Mouse (Mus musculus) hindbrain, embryonic 10.5 days (tissue): Measurements from ENCODE around the gene Epas1. TPM values are rescaled to one million over a fixed set of nuclear protein-coding genes. Genes with fewer than 3 reads are reported as not detected.

Experiments used
- DNase-seq: peaks from one replicate; pipeline ENCODE4 v3.0.0-alpha.2; 2017; ENCODE audit warnings: low spot score
- H3K27ac ChIP-seq: fragments of 300-500 bp; sonication (generic); 2 replicates; pipeline ENCODE4 v1.5.1; 2016; ENCODE audit warnings: mild to moderate bottlenecking, moderate library complexity
- H3K27me3 ChIP-seq: fragments of 300-500 bp; sonication (generic); 2 replicates; pipeline ENCODE4 v1.6.1; 2016; ENCODE audit warnings: mild to moderate bottlenecking; ENCODE audit not compliant: poor library complexity, insufficient read depth, severe bottlenecking
- H3K36me3 ChIP-seq: fragments of 300-500 bp; sonication (generic); 2 replicates; pipeline ENCODE4 v1.6.1; 2016; ENCODE audit warnings: mild to moderate bottlenecking, moderate library complexity
- H3K4me1 ChIP-seq: fragments of 300-500 bp; sonication (generic); replicated peaks from 2 replicates; pipeline ENCODE4 v1.6.1; 2016; ENCODE audit warnings: mild to moderate bottlenecking
- H3K4me3 ChIP-seq: fragments of 300-500 bp; sonication (generic); 2 replicates; pipeline ENCODE4 v1.5.1; 2016; ENCODE audit warnings: mild to moderate bottlenecking, moderate library complexity
- H3K9me3 ChIP-seq: fragments of 300-500 bp; sonication (generic); 2 replicates; pipeline ENCODE4 v1.6.1; 2016; ENCODE audit warnings: mild to moderate bottlenecking, moderate library complexity
- WGBS: fragments of 180-500 bp; shearing (Covaris S2); methylation state at CpG from one replicate; pipeline ENCODE4 v1.1.7; 2016; 5-methylcytosine and 5-hydroxymethylcytosine counted together
- polyA plus RNA-seq: library from polyadenylated mRNA; unstranded; fragments of >200 nt; fragmentation: Nextera tagmentation; extraction: Ambion mirVana; gene quantifications from 2 replicates; pipeline ENCODE4 v1.2.1, GENCODE M21; 2016

Epas1 gene
- polyA plus RNA-seq, 1 experiment from 2014 or later = 2.9 TPM

- no peak overlapping the region for H3K27ac ChIP-seq
- H3K4me3 ChIP-seq = no peak overlapping the region
- DNase-seq = no peak
- WGBS = 81% methylated on average over 6 of the region's 6 CpGs
- H3K36me3 ChIP-seq = no peaks in the 10 kb centered on the region
- peaks cover 22% of the 10 kb centered on the region for H3K4me1 ChIP-seq
- no peaks in the 10 kb centered on the region for H3K27me3 ChIP-seq
- no peaks in the 10 kb centered on the region for H3K9me3 ChIP-seq
These were observed 27.3 kb downstream of the Epas1 start for GRCm38 (mm10) chr17:86780708-86781318.

GRCm38 (mm10) chr17:86781755-86782400 is 28.4 kb downstream of the Epas1 start:
- Histone ChIP-seq H3K27me3 (no peaks in the 10 kb centered on the region), H3K4me1 (peaks cover 27% of the 10 kb centered on the region), H3K27ac (no peak overlapping the region), H3K4me3 (no peak overlapping the region), H3K36me3 (no peaks in the 10 kb centered on the region), H3K9me3 (no peaks in the 10 kb centered on the region)
- WGBS = 88% methylated on average over 12 of the region's 12 CpGs
- no peak for DNase-seq

- no peaks in the 10 kb centered on the region for H3K27me3 ChIP-seq
- DNase-seq = no peak
- no peaks in the 10 kb centered on the region for H3K9me3 ChIP-seq
- WGBS = 67% methylated on average over 10 of the region's 10 CpGs
- no peak overlapping the region for H3K4me3 ChIP-seq
- peaks cover 40% of the 10 kb centered on the region for H3K4me1 ChIP-seq
- H3K36me3 ChIP-seq = no peaks in the 10 kb centered on the region
- no peak overlapping the region for H3K27ac ChIP-seq
These were observed 31.0 kb downstream of the Epas1 start for GRCm38 (mm10) chr17:86784405-86784977.

- WGBS = 54% methylated on average over 7 of the region's 7 CpGs
- H3K4me3 ChIP-seq = no peak overlapping the region
- H3K36me3 ChIP-seq = no peaks in the 10 kb centered on the region
- H3K27ac ChIP-seq = 0 out of 2 replicates have a peak overlapping the region, but pooled peaks have one; percentile 13
- H3K9me3 ChIP-seq = no peaks in the 10 kb centered on the region
- no peak for DNase-seq
- peaks cover 46% of the 10 kb centered on the region for H3K4me1 ChIP-seq
- no peaks in the 10 kb centered on the region for H3K27me3 ChIP-seq
These were observed 32.1 kb downstream of the Epas1 start for GRCm38 (mm10) chr17:86785612-86786011.

GRCm38 (mm10) chr17:86786496-86786895 is 33.0 kb downstream of the Epas1 start:
- no peak overlapping the region for H3K4me3 ChIP-seq
- DNase-seq = no peak
- H3K4me1 ChIP-seq = peaks cover 46% of the 10 kb centered on the region
- no peak overlapping the region for H3K27ac ChIP-seq
- H3K27me3 ChIP-seq = no peaks in the 10 kb centered on the region
- 86% methylated on average over 7 of the region's 7 CpGs for WGBS
- no peaks in the 10 kb centered on the region for H3K9me3 ChIP-seq
- H3K36me3 ChIP-seq = no peaks in the 10 kb centered on the region

GRCm38 (mm10) chr17:86787805-86788204 is 34.3 kb downstream of the Epas1 start:
- Histone ChIP-seq H3K4me3 (no peak overlapping the region), H3K27me3 (no peaks in the 10 kb centered on the region), H3K4me1 (peaks cover 46% of the 10 kb centered on the region), H3K36me3 (no peaks in the 10 kb centered on the region), H3K9me3 (no peaks in the 10 kb centered on the region), H3K27ac (no peak overlapping the region)
- DNase-seq = no peak
- 82% methylated on average over 7 of the region's 7 CpGs for WGBS

- H3K36me3 ChIP-seq = no peaks in the 10 kb centered on the region
- no peak overlapping the region for H3K27ac ChIP-seq
- no peaks in the 10 kb centered on the region for H3K9me3 ChIP-seq
- no peak overlapping the region for H3K4me3 ChIP-seq
- H3K27me3 ChIP-seq = no peaks in the 10 kb centered on the region
- no peak for DNase-seq
- H3K4me1 ChIP-seq = peaks cover 45% of the 10 kb centered on the region
- 82% methylated on average over 6 of the region's 6 CpGs for WGBS
These were observed 34.8 kb downstream of the Epas1 start for GRCm38 (mm10) chr17:86788316-86788715.

GRCm38 (mm10) chr17:86791925-86792324 is 38.4 kb downstream of the Epas1 start:
- Histone ChIP-seq H3K36me3 (no peaks in the 10 kb centered on the region), H3K4me1 (peaks cover 18% of the 10 kb centered on the region), H3K9me3 (no peaks in the 10 kb centered on the region), H3K27me3 (no peaks in the 10 kb centered on the region), H3K4me3 (no peak overlapping the region), H3K27ac (no peak overlapping the region)
- WGBS = 91% methylated on average over 8 of the region's 8 CpGs
- DNase-seq = no peak

GRCm38 (mm10) chr17:86795773-86796172 is 42.3 kb downstream of the Epas1 start:
- Histone ChIP-seq H3K4me1 (peaks cover 4% of the 10 kb centered on the region; the same call in 1 of the 2 replicates), H3K36me3 (no peaks in the 10 kb centered on the region), H3K9me3 (no peaks in the 10 kb centered on the region), H3K4me3 (no peak overlapping the region), H3K27ac (no peak overlapping the region), H3K27me3 (no peaks in the 10 kb centered on the region)
- WGBS = 88% methylated on average over 5 of the region's 5 CpGs
- DNase-seq = no peak

- no peaks in the 10 kb centered on the region for H3K9me3 ChIP-seq
- H3K27ac ChIP-seq = no peak overlapping the region
- H3K27me3 ChIP-seq = no peaks in the 10 kb centered on the region
- 92% methylated on average over 13 of the region's 13 CpGs for WGBS
- no peak overlapping the region for H3K4me3 ChIP-seq
- H3K4me1 ChIP-seq = peaks cover 12% of the 10 kb centered on the region
- H3K36me3 ChIP-seq = no peaks in the 10 kb centered on the region
- no peak for DNase-seq
These were observed 43.5 kb downstream of the Epas1 start for GRCm38 (mm10) chr17:86797031-86797430.

- Histone ChIP-seq H3K27me3 (no peaks in the 10 kb centered on the region), H3K36me3 (no peaks in the 10 kb centered on the region), H3K9me3 (no peaks in the 10 kb centered on the region), H3K4me1 (peaks cover 19% of the 10 kb centered on the region), H3K4me3 (no peak overlapping the region), H3K27ac (no peak overlapping the region)
- 76% methylated on average over 8 of the region's 8 CpGs for WGBS
- DNase-seq = no peak
These were observed 45.0 kb downstream of the Epas1 start for GRCm38 (mm10) chr17:86798460-86798859.

- Histone ChIP-seq H3K27ac (peak overlapping the region; percentile 35; the same call in 1 of the 2 replicates), H3K4me1 (peaks cover 19% of the 10 kb centered on the region), H3K27me3 (no peaks in the 10 kb centered on the region), H3K4me3 (no peak overlapping the region), H3K9me3 (no peaks in the 10 kb centered on the region), H3K36me3 (no peaks in the 10 kb centered on the region)
- WGBS = 76% methylated on average over 11 of the region's 11 CpGs
- no peak for DNase-seq
These were observed 45.5 kb downstream of the Epas1 start for GRCm38 (mm10) chr17:86798951-86799350.

- Histone ChIP-seq H3K9me3 (no peaks in the 10 kb centered on the region), H3K27ac (no peak overlapping the region), H3K4me1 (peaks cover 19% of the 10 kb centered on the region), H3K4me3 (no peak overlapping the region), H3K36me3 (no peaks in the 10 kb centered on the region), H3K27me3 (no peaks in the 10 kb centered on the region)
- DNase-seq = no peak
- 76% methylated on average over 12 of the region's 12 CpGs for WGBS
These were observed 47.0 kb downstream of the Epas1 start for GRCm38 (mm10) chr17:86800535-86800934.
